Mouse (Mus musculus): ENCODE data around the gene Snapc2. TPM values are rescaled to one million over a fixed set of nuclear protein-coding genes. Genes with fewer than 3 reads are reported as not detected.
A peak's percentile ranks its signal among the peaks of the same experiment; 100 is the strongest.
"Not testable (repeated sequence)": the region's sequence is repeated elsewhere in the genome, so short reads cannot be mapped to it uniquely, and the experiment has no call there.

Snapc2 gene
- total RNA-seq, 1 experiment from 2014 or later: 15.7 TPM

DNA sequence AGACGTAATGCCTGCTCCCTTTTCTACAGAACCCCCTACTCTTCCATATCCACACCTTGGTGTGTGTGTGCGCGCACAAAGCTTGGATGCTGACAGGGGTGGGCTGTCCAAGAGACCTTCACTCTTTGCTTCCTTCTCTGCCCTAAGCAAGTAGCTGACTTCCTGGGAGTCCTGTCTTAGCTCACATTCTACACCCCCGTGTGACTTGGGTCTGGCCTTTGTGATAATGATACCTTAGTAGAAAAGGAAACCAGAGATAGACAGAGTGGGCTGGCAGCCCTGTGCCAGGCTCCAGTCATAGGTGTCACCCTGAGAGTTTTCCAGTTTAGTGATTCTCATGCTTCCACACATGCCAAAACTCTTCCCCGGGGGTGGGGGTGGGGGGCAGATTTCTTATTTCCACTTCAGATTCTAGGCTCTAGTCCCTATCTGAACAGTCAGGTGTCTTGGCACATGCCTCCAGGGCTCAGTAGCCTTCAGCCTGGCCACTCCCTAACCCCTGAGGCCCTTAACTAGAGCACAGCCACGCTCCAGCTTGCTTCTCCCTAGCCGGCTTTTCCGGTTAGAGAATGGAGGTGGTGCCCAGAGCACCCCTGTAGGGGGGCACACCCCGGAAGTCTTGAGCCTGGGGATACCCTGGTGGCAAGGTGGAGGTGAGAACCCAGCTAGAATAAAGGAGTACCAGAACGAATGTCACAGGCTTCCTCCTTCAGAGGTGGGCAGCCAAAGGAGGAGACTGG lies 22.1 kb upstream of the Snapc2 start:
- no peak for ATAC-seq (ENCODE audit: extremely low read depth, insufficient number of reproducible peaks, low FRiP score, poor library complexity, severe bottlenecking)

DNA sequence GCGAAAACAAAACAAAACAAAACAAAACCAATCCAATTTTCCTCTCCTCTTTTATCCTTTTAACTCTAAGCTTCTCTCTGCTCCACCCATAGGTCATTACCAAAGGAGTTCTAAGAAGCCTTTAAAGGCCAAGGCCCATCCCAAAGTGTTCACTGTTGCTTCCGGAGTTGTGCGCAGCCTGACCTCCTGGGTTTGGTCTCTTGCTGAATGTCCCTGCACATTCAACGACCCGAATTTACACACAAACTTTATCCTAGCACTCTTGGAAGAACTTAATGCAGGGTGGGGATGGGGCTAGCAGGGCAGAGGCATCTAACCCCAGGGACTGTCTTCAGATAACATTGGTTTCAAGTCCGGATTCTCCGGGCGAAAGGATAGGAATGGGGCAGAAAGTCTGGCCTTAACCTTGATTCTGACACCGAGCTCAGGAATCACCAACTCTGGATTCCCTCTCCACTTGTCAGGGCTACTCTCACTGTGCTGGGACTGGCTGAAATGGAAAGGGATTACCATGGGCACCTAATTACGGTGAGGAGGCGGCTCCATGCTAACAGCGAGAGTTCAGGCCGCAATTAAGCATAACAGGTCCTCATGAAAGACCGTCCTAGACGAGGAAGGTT lies 15.0 kb upstream of the Snapc2 start:
- ATAC-seq (ENCODE audit: extremely low read depth, insufficient number of reproducible peaks, low FRiP score, poor library complexity, severe bottlenecking): no peak

DNA sequence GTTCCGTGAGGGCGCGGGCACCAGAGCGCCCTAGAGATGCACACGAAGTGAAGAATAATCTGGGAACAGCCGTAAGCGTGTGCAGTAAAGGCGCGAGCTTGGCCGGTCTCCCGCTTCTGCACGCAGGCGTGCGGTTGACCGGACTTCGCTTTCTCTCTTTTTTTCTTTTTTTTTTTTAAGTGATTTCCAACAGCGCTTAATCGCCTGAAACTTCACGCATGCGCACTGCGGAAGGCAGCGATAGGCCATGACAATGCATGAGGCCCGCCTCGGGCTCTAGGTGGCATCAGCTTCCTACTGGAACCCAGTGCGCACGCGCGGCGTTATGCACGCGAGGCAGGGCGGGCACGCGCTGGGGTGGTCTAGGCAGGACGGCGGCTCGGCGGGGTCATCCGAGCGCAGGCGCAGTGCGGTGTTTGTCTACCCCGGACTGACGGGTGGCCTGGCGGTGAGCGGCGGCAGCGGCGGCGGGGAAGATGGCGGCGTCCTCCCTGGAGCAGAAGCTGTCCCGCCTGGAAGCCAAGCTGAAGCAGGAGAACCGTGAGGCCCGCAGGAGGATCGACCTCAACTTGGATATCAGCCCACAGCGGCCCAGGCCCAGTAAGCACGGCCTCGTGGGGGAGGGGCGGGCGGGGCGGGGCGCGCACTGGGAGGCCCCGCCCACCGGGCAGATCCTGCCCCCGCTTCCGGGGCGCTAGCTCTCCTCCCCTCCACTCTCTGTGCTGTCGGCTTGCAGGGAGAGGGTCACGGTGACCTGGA lies 14.3 kb upstream of the Snapc2 start, which contains the start of the genes Map2k7 and Gm49320:
Map2k7 (plus strand) TSS at position 307 of the 759 bp plus-strand sequence.
Gm49320 (plus strand) TSS at position 432 of the 759 bp plus-strand sequence.
- ATAC-seq (ENCODE audit: extremely low read depth, insufficient number of reproducible peaks, low FRiP score, poor library complexity, severe bottlenecking): peak; percentile 83

DNA sequence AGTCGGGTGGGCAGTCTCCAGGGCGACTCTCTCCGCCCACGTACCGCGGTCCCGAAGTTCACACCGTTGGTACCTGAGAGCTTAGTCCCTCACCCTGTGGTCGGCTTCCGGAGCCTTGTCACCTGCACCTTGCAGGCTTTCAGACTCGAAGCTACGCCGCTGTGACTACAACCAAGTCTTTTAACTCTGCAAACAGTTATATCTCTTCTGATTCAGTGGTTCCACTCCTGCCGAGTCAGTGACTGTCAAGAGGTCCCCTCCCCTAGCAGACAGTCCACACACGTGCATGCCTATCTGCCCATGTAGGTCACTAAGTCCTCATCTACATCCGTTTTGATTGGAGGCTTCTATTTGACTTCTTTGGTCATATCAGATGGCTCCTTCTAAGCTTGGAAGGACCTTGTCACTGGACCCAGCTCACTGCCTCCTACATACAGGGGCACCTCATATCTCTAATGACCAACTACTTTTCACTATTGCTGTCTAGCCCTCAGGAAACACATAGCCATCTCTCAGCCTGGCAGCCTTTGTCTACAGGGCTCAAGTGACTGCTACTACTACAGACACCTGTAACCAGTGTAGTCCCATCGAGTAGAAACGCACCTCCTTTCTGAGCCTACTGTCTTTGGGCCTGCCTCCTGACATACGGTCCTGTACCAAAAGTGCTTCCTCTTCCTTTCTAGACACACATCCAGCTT lies 13.5 kb upstream of the Snapc2 start:
- 0 out of 2 replicates have a peak, but pooled peaks have one; percentile 2 for ATAC-seq (ENCODE audit: extremely low read depth, insufficient number of reproducible peaks, low FRiP score, poor library complexity, severe bottlenecking)

DNA sequence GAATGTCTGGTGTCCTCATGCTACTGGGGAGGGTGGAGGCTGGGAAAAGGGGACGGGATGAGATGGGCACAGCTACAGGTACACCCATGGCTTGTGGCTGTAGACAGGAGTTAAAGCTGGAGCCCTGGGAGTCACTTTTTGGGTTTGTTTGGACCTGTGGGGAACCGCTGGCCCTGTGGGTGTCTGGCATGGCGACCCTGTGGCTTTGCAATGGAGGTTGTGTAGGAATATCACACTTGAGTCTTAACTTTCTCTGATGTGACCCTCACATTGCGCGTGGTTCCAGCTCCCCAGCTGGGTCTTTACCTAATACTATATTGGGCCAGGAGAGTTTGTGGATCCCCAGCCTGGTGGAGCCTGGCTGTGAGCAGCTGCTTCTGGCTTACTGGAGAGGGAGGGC lies 7.8 kb upstream of the Snapc2 start:
- no peak for ATAC-seq (ENCODE audit: extremely low read depth, insufficient number of reproducible peaks, low FRiP score, poor library complexity, severe bottlenecking)

DNA sequence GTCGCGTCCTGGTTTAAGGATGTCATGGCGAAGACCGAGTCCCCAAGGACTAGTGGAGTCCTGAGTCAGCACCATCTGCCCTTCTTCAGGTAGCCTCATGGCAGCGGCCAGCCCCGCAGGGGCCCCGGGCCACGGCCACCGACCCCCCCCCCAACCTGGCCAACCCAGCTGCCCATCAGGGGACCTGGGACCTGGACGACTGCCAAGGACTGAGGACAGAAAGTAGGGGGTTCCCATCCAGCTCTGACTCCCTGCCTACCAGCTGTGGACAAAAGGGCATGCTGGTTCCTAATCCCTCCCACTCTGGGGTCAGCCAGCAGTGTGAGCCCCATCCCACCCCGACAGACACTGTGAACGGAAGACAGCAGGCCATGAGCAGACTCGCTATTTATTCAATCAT lies 7.1 kb upstream of the Snapc2 start:
- no peak for ATAC-seq (ENCODE audit: extremely low read depth, insufficient number of reproducible peaks, low FRiP score, poor library complexity, severe bottlenecking)

DNA sequence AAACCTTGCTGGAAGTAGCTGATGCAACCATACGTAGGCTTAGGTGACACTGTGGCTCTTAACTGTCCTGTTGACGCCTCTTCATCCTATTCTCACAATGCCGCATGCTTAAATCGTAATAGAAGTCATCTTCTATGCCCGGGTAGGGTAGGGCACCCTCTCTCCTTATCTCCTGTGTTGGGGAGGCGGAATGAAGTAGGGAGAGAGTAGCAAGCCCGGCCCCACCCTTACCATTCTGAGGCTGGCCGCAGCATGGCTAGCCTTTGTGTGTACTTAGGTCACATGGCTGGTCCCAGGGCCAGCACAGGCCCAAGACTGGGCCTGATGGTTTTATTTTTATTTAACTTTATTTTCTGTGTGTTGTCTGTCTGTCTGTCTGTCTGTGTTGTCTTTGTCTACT lies 5.6 kb upstream of the Snapc2 start:
- no peak for ATAC-seq (ENCODE audit: extremely low read depth, insufficient number of reproducible peaks, low FRiP score, poor library complexity, severe bottlenecking)

DNA sequence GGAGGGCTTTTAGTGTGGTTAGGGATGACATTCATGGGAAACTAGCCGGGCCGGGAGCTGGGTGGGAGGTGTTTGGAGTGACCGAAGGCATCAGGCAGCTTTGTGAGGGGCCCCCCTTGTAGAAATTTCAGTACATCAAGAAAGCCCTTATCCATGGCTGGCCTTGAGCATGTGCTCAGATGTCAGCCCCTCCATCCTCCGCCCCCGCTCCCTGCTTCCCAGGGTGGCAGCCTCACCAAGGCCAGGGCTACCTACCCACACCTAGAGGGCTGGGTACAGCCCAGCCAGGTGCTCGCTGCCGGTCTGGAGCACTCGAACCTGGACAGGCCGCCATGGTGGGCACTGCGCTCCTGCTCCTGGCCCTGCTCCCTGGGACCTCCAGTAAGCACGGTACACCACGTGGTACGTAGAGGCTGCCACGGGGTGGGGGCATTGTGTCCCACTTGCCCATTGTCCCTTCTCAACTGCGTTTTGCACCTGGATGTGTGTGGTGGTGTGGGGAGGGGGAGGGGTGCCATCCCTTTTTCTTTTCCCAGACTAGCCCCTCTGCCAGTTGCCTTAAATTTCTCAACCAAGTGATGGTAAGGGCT lies 4.8 kb upstream of the Snapc2 start, which contains the start of gene Tgfbr3l:
Tgfbr3l (plus strand) TSS at position 264 of the 590 bp plus-strand sequence.
- ATAC-seq (ENCODE audit: extremely low read depth, insufficient number of reproducible peaks, low FRiP score, poor library complexity, severe bottlenecking): no peak

DNA sequence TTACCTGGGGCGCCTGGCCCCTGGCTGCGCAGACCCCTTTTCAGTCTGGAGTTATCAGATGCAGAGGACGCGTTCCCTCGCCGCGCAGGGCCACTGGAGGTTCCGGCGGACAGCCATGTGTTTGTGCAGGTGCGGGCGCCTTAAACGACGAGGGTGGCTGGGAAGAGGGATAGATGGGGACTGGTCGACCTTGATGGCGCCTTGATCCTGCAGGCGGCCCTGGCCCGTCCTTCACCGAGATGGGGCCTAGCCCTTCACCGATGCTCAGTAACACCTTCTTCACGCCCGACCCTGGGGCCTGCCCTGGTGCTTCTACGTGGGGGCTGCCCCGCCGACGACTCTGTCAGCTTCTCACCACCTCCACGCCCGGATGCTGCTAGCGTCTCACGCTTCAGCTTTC lies 3.7 kb upstream of the Snapc2 start:
- no peak for ATAC-seq (ENCODE audit: extremely low read depth, insufficient number of reproducible peaks, low FRiP score, poor library complexity, severe bottlenecking)

DNA sequence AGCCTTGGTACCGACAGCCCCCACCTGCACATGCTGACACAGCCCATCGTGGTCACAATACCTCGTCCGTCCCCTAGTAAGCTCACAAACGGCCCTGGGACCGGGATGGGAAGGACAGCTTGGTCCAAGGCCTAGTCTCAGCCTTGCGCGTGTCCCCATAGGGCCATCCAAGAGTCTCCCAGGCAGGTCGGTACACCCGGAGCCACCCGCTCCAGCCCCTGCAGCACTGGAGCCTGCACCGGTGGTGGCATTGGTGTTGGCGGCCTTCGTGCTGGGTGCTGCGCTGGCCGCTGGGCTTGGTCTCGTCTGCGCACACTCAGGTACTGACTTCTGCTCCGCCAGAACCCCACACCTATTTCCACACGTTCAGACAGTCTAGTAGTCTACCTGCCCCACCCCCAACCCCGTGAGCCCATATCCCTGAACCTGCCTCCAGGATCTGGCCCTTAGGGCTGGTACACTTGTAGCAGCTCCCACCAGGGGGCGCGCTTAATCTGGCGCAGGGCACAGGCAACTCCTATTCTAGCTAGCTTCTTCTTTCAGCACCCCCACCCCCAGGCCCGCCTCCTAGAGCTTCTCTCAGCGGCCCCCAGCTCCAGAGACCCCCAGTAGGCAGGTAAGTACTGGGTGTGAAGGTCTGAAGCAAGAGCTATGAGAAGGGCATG lies 2.4 kb upstream of the Snapc2 start:
- peak; percentile 66 for ATAC-seq (ENCODE audit: extremely low read depth, insufficient number of reproducible peaks, low FRiP score, poor library complexity, severe bottlenecking)

DNA sequence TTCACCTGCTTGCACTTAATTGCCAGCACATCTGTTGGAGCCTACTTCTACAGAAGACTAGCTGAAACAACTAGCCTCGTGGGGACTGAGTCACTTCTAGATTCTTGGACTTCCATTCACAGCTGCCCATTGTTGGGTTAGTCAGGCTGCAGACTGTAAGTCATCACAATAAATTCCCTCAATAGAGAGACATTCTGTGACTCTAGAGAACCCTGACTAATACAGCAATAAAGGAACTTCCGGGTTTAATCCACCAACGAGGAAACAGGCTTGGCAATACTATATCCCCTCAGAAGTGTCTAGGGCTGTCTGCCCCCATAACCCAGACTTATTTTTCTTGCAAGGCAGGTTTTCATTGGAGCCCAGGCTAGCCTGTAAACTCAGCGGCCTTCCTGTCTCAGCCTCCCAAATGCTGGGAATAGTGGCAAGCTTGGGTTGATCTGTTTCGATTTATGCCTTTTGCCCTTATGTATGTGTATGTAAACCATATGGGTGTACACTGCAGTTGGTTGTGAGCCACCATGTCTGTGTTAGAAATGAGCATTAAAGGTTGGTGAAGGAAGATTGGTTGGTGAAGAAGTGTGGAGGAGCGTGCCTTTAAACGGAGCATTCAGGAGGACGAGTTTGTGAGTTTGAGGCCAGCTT lies 642 bp upstream of the Snapc2 start:
- no peak for ATAC-seq (ENCODE audit: extremely low read depth, insufficient number of reproducible peaks, low FRiP score, poor library complexity, severe bottlenecking)

DNA sequence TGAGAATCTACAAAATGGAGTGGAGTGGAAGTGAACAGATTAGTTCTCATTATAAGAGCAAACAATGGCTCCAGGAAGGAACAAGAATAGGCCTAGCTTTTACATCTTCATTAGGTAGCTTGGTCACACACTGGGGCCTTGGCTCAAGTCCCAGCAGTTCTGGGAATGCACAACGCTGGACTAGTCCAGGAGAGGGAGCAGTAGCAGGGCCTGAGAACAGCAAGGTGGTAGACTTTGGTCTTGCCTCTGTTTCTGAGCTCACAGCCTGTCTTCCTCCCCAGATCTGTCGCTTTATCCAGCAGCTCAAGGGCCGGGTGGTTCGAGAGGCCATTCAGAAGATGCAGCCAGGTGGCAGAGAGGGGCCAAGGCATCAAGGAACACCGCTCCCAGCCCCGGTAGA lies 1.1 kb downstream of the Snapc2 start:
- no peak for ATAC-seq (ENCODE audit: extremely low read depth, insufficient number of reproducible peaks, low FRiP score, poor library complexity, severe bottlenecking)

DNA sequence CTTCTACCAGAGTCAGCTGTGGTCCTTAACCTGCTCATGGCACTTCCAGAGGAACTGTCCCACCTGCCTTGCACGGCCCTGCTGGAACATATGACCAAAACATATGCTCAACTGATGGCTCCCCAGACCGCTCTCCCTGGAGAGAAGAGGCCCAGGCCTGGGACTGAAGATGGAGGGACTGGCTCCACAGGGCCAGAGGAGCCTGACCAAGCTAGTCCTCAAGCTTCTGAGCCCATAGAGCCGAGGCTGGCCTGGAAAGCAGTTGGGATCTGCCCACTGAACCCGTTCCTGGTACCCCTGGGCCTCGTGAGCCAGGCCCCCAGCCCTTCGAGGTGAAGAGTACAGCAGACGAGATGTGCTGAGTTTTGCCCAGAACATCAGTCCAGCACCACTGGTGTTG lies 2.6 kb downstream of the Snapc2 start:
- not testable (repeated sequence) for ATAC-seq (ENCODE audit: extremely low read depth, insufficient number of reproducible peaks, low FRiP score, poor library complexity, severe bottlenecking)

DNA sequence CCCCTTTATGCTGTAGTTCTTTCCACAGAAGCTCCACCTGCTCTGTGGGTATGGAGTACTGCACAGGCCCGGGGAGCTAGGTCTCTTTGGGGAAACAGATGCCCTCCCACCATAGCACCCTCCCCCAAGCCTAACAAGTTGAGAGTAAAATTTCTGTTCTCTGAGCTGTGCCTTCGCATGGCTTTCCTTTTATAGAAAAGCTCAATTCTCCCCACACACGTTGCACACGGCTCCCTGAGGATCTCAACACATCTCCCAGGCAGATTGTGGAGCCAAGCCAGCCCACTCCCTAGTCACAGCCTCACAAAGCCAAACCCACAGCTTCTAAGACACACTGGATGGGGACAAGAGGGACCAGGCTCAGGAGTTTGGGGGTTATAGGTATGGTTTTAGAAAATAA lies 4.0 kb downstream of the Snapc2 start:
- ATAC-seq (ENCODE audit: extremely low read depth, insufficient number of reproducible peaks, low FRiP score, poor library complexity, severe bottlenecking): no peak

DNA sequence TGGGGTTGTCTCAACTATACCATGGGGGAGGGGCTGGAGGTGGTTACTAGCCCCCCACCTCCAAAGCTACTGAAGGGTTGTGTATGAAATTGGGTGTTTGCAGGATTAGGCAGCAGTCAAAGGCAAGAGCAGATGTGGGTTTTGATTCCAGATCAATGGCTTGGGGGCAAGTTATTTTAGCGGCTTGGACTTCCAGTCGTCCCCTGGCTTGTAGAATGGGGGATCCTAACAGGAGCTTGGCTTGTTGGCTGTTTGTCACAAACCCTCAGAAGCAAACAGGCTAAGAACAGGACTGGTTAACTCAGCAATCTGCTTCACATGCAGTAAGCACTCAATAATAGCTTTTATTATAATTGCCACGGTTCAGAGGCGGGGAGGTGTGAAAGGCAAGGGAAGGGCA lies 4.5 kb downstream of the Snapc2 start:
- no peak for ATAC-seq (ENCODE audit: extremely low read depth, insufficient number of reproducible peaks, low FRiP score, poor library complexity, severe bottlenecking)

DNA sequence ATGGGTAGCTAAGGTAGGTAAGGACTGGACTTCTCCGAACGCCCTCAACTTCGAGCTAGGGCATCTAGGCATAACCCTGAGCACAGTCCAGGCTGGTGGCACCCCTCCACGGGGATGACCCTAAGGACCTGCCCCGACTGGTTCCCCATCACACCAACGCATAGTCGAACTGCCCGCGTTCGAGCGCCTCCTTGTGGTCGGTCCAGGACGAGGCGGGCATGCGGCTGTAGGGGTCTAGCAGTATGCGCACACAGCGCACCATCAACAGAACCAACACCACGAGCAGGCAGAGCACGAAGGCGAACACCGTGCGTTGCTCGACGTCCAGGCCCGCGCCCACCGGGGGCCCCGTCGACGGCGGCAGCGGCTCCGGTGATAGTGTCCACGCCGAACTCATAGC lies 5.4 kb downstream of the Snapc2 start:
- peak; percentile 59 for ATAC-seq (ENCODE audit: extremely low read depth, insufficient number of reproducible peaks, low FRiP score, poor library complexity, severe bottlenecking)

DNA sequence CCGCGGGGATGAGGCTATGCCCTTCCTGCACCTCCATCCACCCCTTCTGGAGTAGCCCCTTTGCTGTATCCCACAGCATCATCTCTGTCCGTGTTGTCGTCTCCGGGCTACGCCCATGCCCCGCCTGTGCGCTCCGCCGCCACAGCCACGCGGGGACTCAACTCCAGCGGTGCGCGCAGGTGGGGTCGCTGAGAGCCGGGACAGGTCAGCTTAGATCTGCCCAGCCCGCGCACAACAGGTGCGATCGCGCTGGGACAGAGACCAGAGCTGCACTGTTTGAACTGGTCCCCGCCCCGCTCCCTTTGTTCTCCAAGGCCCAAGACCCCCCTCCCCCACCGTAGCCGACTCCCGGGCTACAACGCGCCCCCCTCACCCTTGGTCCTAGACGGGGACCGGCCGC lies 5.8 kb downstream of the Snapc2 start:
- ATAC-seq (ENCODE audit: extremely low read depth, insufficient number of reproducible peaks, low FRiP score, poor library complexity, severe bottlenecking): no peak
